Mouse (Mus musculus): Measurements from ENCODE around the gene Plekhm1. TPM values are rescaled to one million over a fixed set of nuclear protein-coding genes. Genes with fewer than 3 reads are reported as not detected.

The Plekhm1 gene
- polyA plus RNA-seq, 1 experiment from 2014 or later, result 7.6 TPM

DNA sequence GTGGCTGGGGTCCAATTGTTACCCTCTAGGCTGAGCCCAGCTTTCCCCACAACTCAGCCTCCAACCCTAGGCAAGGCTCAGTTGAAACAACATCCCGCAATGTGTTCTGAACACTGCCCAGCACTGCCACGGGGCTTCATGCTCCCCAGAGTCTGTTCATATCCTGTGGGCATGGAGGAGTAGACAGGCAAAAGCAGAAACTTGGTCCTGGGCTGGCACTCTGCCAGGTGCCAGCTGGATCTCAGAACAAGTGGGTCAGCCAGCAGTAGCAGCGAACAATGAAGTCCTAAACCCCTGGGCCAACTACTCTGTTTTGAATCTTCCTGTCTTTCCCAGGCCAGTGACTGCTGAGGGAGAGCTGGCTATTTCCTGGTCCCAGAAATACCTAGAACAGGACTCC, 40.4 kb downstream of the Plekhm1 start:
- peaks cover 73% of the 10 kb centered on the region for H3K36me3 ChIP-seq
- no peak overlapping the region for H3K4me2 ChIP-seq
- no peaks in the 10 kb centered on the region for H3K27me3 ChIP-seq
- no peak for ATAC-seq (ENCODE audit: insufficient number of reproducible peaks, insufficient read depth, low FRiP score, low TSS enrichment, low read depth)
- H3K4me3 ChIP-seq, result no peak overlapping the region
- WGBS, result 66% methylated on average over 3 of the region's 3 CpGs
- no peaks in the 10 kb centered on the region for H3K9me3 ChIP-seq
- no peaks in the 10 kb centered on the region for H3K4me1 ChIP-seq
- peak overlapping the region; percentile 51; the same call in 1 of the 2 replicates for H3K27ac ChIP-seq
- H3K9ac ChIP-seq, result no peak overlapping the region

GRCm38 (mm10) chr11:103371222-103371539, 41.3 kb downstream of the Plekhm1 start:
- H3K27ac ChIP-seq, result peak overlapping the region; percentile 51; the same call in 1 of the 2 replicates
- no peaks in the 10 kb centered on the region for H3K9me3 ChIP-seq
- no peak overlapping the region for H3K4me2 ChIP-seq
- no peak overlapping the region for H3K9ac ChIP-seq
- WGBS, result 72% methylated on average over 3 of the region's 3 CpGs
- peaks cover 72% of the 10 kb centered on the region for H3K36me3 ChIP-seq
- no peak for ATAC-seq (ENCODE audit: insufficient number of reproducible peaks, insufficient read depth, low FRiP score, low TSS enrichment, low read depth)
- H3K4me1 ChIP-seq, result no peaks in the 10 kb centered on the region
- no peaks in the 10 kb centered on the region for H3K27me3 ChIP-seq
- H3K4me3 ChIP-seq, result no peak overlapping the region

- Histone ChIP-seq H3K4me1 (no peaks in the 10 kb centered on the region), H3K9ac (no peak overlapping the region), H3K27ac (0 out of 2 replicates have a peak overlapping the region, but pooled peaks have one; percentile 34), H3K27me3 (peaks cover 5% of the 10 kb centered on the region), H3K4me3 (no peak overlapping the region), H3K9me3 (no peaks in the 10 kb centered on the region), H3K36me3 (peaks cover 73% of the 10 kb centered on the region), H3K4me2 (no peak overlapping the region)
- ATAC-seq (ENCODE audit: insufficient number of reproducible peaks, insufficient read depth, low FRiP score, low TSS enrichment, low read depth), result no peak
- WGBS, result 93% methylated on average over 9 of the region's 9 CpGs
Observed at GRCm38 (mm10) chr11:103370397-103371221, 41.9 kb downstream of the Plekhm1 start.

GRCm38 (mm10) chr11:103365530-103365929, 47.0 kb downstream of the Plekhm1 start:
- peaks cover 56% of the 10 kb centered on the region for H3K27me3 ChIP-seq
- no peaks in the 10 kb centered on the region for H3K9me3 ChIP-seq
- no peak overlapping the region for H3K4me2 ChIP-seq
- ATAC-seq (ENCODE audit: insufficient number of reproducible peaks, insufficient read depth, low FRiP score, low TSS enrichment, low read depth), result no peak
- no peak overlapping the region for H3K27ac ChIP-seq
- H3K4me1 ChIP-seq, result peaks cover 29% of the 10 kb centered on the region
- no peak overlapping the region for H3K9ac ChIP-seq
- H3K36me3 ChIP-seq, result peaks cover 45% of the 10 kb centered on the region
- 90% methylated on average over 4 of the region's 4 CpGs for WGBS
- H3K4me3 ChIP-seq, result no peak overlapping the region

DNA sequence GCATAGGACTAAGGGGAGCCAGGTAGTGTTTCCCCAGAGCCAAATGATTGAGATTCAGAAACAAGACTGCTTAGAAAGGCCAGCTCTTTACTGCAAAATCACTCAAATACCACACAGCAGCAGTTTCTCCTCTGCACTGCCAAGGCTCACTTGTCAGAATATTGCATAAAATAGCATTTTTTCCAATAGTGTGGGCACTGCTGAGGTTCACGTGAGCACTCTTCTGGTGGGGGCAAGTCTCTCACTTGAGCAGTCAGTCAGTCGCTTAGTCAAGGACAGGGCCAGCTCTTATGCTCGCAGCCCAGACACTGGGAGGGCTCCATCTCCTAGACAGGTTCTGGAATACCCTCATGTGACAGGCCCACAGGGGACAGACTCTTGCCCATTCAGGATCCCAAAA, 47.5 kb downstream of the Plekhm1 start:
- ATAC-seq (ENCODE audit: insufficient number of reproducible peaks, insufficient read depth, low FRiP score, low TSS enrichment, low read depth), result no peak
- Histone ChIP-seq H3K27me3 (peaks cover 61% of the 10 kb centered on the region), H3K4me2 (no peak overlapping the region), H3K9me3 (no peaks in the 10 kb centered on the region), H3K27ac (no peak overlapping the region), H3K9ac (0 out of 2 replicates have a peak overlapping the region, but pooled peaks have one; percentile 21), H3K4me3 (no peak overlapping the region), H3K4me1 (peaks cover 32% of the 10 kb centered on the region), H3K36me3 (peaks cover 40% of the 10 kb centered on the region)
- 76% methylated on average over 3 of the region's 3 CpGs for WGBS

DNA sequence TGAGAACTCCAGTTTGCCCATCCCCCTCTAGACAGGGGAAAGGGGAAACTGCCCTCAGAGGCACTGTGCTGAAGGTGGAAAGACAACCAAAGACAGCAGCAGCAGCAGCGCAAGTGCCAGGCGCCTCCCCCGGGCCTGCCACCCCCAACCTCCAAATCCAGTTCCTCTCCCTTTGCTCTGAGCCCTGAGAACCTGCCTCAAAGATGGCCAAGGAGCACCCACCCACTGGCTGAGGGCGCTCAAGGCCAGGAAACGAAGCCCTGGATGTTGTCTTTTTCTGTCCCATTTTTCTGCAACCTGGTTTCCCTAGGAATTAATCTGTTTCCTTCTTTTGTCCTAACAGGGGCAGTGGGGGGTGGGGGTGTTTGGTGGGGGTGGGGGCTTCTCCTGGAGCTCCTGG, 48.2 kb downstream of the Plekhm1 start:
- H3K9ac ChIP-seq, result no peak overlapping the region
- peak overlapping the region; percentile 78; the same call in 1 of the 2 replicates for H3K4me2 ChIP-seq
- ATAC-seq (ENCODE audit: insufficient number of reproducible peaks, insufficient read depth, low FRiP score, low TSS enrichment, low read depth), result no peak
- peaks cover 37% of the 10 kb centered on the region for H3K4me1 ChIP-seq
- peak overlapping the region; percentile 28; the same call in 1 of the 2 replicates for H3K27ac ChIP-seq
- peaks cover 34% of the 10 kb centered on the region for H3K36me3 ChIP-seq
- WGBS, result 33% methylated on average over 5 of the region's 5 CpGs
- no peaks in the 10 kb centered on the region for H3K9me3 ChIP-seq
- no peak overlapping the region for H3K4me3 ChIP-seq
- H3K27me3 ChIP-seq, result peaks cover 68% of the 10 kb centered on the region

DNA sequence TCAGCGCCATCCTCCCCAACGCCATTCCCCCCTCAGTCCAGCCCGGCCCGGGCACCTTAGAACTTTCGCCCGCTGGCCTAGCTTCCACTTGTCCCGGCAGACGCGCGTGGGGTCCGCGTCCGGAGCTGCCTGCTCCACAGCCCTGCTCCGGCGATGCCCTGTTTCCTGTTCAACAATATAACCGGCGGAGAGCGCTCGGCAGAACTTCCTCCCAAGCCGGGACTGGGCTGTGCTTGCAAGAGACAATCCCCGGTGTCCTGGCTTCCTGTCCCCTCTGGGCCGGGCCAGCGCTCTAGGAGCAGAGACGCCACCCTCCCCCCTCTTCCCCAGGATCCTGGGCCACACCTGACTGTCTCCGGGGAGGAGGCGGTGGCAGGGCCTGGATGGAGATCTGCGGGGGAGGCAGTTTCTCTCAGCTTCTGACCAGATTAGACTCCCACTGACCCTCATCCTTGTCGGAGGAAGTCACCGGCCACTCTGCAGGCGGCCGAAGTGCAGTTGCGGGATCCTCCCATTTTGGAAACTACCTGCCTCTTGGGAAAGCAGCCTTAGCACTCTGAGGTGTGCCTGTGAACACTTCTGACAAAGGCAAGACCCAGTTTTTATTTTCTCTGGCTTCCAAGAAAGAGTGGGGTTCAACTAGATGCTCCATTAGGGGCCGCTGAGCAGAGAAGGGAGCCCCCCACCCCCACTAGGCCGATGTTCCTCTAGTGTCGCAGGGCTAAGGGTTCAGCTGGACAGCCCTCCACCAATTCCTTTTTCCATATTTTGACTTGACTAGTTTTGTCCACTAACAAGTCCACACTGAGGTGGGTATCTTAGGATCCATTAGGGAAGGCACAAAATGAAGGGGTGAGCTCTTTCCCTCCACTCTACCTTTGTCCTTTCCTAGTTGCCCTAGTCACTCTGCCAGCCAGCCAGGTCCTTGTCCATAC, 49.0 kb downstream of the Plekhm1 start, which contains the start of gene Arhgap27:
Arhgap27 (minus strand) TSS at position 479 of the 935 bp plus-strand sequence.
- H3K9ac ChIP-seq, result peak within 1 kb of the TSS; percentile 66
- WGBS, result 3% methylated on average over 35 of the region's 35 CpGs
- H3K4me1 ChIP-seq, result peaks cover 45% of the 10 kb centered on the region
- H3K4me2 ChIP-seq, result peak within 1 kb of the TSS; percentile 78
- peaks cover 28% of the 10 kb centered on the region for H3K36me3 ChIP-seq
- peak within 1 kb of the TSS; percentile 78 for H3K27ac ChIP-seq
- no peaks in the 10 kb centered on the region for H3K9me3 ChIP-seq
- H3K4me3 ChIP-seq, result peak within 1 kb of the TSS; percentile 55
- no peak for ATAC-seq (ENCODE audit: insufficient number of reproducible peaks, insufficient read depth, low FRiP score, low TSS enrichment, low read depth)
- peaks cover 74% of the 10 kb centered on the region for H3K27me3 ChIP-seq

DNA sequence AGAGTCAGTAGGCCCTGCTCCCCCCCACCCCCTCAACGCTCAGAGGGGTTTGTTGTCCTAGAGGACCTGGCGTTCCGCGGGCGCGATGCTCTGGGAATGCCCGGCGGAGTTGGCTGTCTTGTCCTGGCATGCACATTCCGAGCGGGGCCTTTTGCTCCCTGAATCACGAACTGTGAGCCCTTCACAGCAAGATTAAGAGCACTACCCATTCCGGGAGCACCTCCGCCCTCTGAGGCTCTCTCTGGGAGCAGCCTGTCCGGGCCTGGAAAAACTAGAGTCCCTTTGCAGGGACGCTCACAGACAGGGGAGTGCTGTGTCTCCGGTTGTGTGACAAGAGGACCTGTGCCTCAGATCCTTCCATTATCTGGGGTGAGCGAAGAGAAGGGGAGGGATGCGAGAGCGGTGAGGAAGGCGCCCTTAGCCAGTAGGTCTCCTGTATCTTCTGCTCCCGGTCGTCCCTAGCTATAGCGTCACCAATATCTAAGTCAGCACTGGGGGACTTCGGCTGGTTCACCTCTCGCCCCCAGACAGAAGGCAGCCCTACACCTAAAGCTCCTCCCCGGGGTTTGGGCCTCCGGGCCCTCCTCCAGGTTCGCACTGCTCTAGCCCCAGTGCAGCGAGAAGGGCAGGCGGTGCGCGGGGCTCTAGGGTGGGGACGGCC, 49.8 kb downstream of the Plekhm1 start:
- peak overlapping the region; percentile 55 for H3K4me3 ChIP-seq
- H3K36me3 ChIP-seq, result peaks cover 24% of the 10 kb centered on the region
- H3K9me3 ChIP-seq, result no peaks in the 10 kb centered on the region
- H3K9ac ChIP-seq, result peak overlapping the region; percentile 66
- H3K27ac ChIP-seq, result peak overlapping the region; percentile 78
- ATAC-seq (ENCODE audit: insufficient number of reproducible peaks, insufficient read depth, low FRiP score, low TSS enrichment, low read depth), result no peak
- peak overlapping the region; percentile 78 for H3K4me2 ChIP-seq
- under 1% methylated on average over 33 of the region's 33 CpGs for WGBS
- peaks cover 81% of the 10 kb centered on the region for H3K27me3 ChIP-seq
- H3K4me1 ChIP-seq, result peaks cover 47% of the 10 kb centered on the region

DNA sequence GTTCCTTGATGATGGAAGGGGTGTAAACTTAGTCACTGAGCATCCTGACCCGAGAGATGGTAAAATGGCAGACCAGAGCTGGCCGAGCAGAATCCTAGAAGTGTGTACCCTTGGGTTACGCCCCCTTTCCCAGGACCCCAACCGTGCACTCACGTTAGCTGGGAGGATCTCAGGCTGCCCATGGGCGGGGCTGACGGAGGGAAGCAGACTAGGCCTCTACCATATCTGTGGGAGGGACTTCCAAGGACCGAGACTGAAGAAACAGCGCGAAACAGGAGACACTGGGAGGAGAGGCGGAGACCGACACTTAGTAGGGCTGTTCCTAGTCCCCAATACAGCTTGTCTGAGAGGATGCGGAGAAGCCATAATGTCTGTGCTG, 50.4 kb downstream of the Plekhm1 start:
- 2% methylated on average over 13 of the region's 13 CpGs for WGBS
- ATAC-seq (ENCODE audit: insufficient number of reproducible peaks, insufficient read depth, low FRiP score, low TSS enrichment, low read depth), result no peak
- H3K9me3 ChIP-seq, result no peaks in the 10 kb centered on the region
- H3K4me1 ChIP-seq, result peaks cover 47% of the 10 kb centered on the region
- H3K27ac ChIP-seq, result peak overlapping the region; percentile 78
- H3K9ac ChIP-seq, result peak overlapping the region; percentile 66
- peaks cover 18% of the 10 kb centered on the region for H3K36me3 ChIP-seq
- H3K4me3 ChIP-seq, result peak overlapping the region; percentile 55
- peaks cover 87% of the 10 kb centered on the region for H3K27me3 ChIP-seq
- H3K4me2 ChIP-seq, result peak overlapping the region; percentile 78

- Histone ChIP-seq H3K27me3 (peaks cover 92% of the 10 kb centered on the region), H3K4me1 (peaks cover 52% of the 10 kb centered on the region), H3K36me3 (peaks cover 13% of the 10 kb centered on the region), H3K27ac (peak overlapping the region; percentile 48; the same call in 1 of the 2 replicates), H3K4me3 (peak overlapping the region; percentile 55), H3K9ac (no peak overlapping the region), H3K9me3 (no peaks in the 10 kb centered on the region), H3K4me2 (peak overlapping the region; percentile 78)
- 2% methylated on average over 25 of the region's 25 CpGs for WGBS
- 0 out of 2 replicates have a peak, but pooled peaks have one; percentile 11 for ATAC-seq (ENCODE audit: insufficient number of reproducible peaks, insufficient read depth, low FRiP score, low TSS enrichment, low read depth)
Observed at GRCm38 (mm10) chr11:103361396-103362053, 51.0 kb downstream of the Plekhm1 start.
